Mouse (Mus musculus) stomach, postnatal 0 days (tissue): ENCODE measurements around the gene Eya3.

Experiments used
- CTCF ChIP-seq: IDR thresholded peaks from 2 replicates; pipeline ENCODE4 v1.5.1; 2016; ENCODE audit warnings: antibody characterized with exemption, low read depth, mild to moderate bottlenecking, moderate library complexity
- EP300 ChIP-seq: optimal IDR thresholded peaks from 2 replicates; pipeline ENCODE3; 2016; ENCODE audit warnings: antibody characterized with exemption

GRCm38 (mm10) chr4:132756974-132757373, 118.2 kb downstream of the Eya3 start, which contains the start of gene Smpdl3b:
- TF ChIP-seq EP300 (no peak), CTCF (peak; percentile 78)
